Mouse (Mus musculus) gastrocnemius, adult 2 months (tissue): ENCODE results near the gene Zdhhc13. TPM values are rescaled to one million over a fixed set of nuclear protein-coding genes. Genes with fewer than 3 reads are reported as not detected.

Experiments used
- DNase-seq: peaks from one replicate; pipeline ENCODE4 v3.0.0; 2022
- H3K27ac ChIP-seq: fragments of 200-600 bp; 2 replicates; pipeline ENCODE4 v1.8.1; 2022; ENCODE audit warnings: mild to moderate bottlenecking
- H3K4me3 ChIP-seq: fragments of 200-600 bp; 2 replicates; pipeline ENCODE4 v1.8.1; 2022; ENCODE audit warnings: mild to moderate bottlenecking, moderate library complexity
- CTCF ChIP-seq: fragments of 200-600 bp; IDR thresholded peaks from 2 replicates; pipeline ENCODE4 v1.8.1; 2022; ENCODE audit warnings: antibody characterized with exemption, mild to moderate bottlenecking, moderate library complexity
- intact Hi-C: fragments of 180-260 bp; cut with DNase I; formaldehyde crosslinking; loops from one replicate; pipeline ENCODE4 v1.15.1; 2025
- total RNA-seq, 2 experiments: library from RNA; stranded (reverse); gene quantifications; 2 replicates each; pipeline ENCODE4 v1.2.3; 2021

Zdhhc13 gene
- total RNA-seq, 2 experiments from 2014 or later = 3.6 to 4.0 TPM

GRCm38 (mm10) chr7:48834371-48834970 lies 45.7 kb downstream of the Zdhhc13 start:
- intact Hi-C loops = no loop called here
- H3K4me3 ChIP-seq = no peak overlapping the region
- no peak for TF ChIP-seq CTCF
- DNase-seq = no peak
- H3K27ac ChIP-seq = no peak overlapping the region

- DNase-seq = no peak
- Histone ChIP-seq H3K4me3 (no peak overlapping the region), H3K27ac (no peak overlapping the region)
- no peak for TF ChIP-seq CTCF
- intact Hi-C loops = no loop called here
Measured at GRCm38 (mm10) chr7:48834989-48835626, 46.3 kb downstream of the Zdhhc13 start.

GRCm38 (mm10) chr7:48836949-48837348 lies 48.1 kb downstream of the Zdhhc13 start:
- Histone ChIP-seq H3K27ac (no peak overlapping the region), H3K4me3 (no peak overlapping the region)
- DNase-seq = no peak
- no peak for TF ChIP-seq CTCF
- intact Hi-C loops = no loop called here

GRCm38 (mm10) chr7:48838434-48838833 lies 49.6 kb downstream of the Zdhhc13 start:
- intact Hi-C loops = no loop called here
- Histone ChIP-seq H3K27ac (no peak overlapping the region), H3K4me3 (no peak overlapping the region)
- TF ChIP-seq CTCF = no peak
- no peak for DNase-seq

- no peak overlapping the region for H3K4me3 ChIP-seq
- DNase-seq = no peak
- H3K27ac ChIP-seq = no peak overlapping the region; the same call in 1 of the 2 replicates
- intact Hi-C loops = no loop called here
- TF ChIP-seq CTCF = no peak
Measured at GRCm38 (mm10) chr7:48840545-48840944, 51.7 kb downstream of the Zdhhc13 start.

GRCm38 (mm10) chr7:48841538-48841937 lies 52.7 kb downstream of the Zdhhc13 start:
- Histone ChIP-seq H3K4me3 (no peak overlapping the region), H3K27ac (no peak overlapping the region)
- TF ChIP-seq CTCF = no peak
- intact Hi-C loops = no loop called here
- no peak for DNase-seq

- TF ChIP-seq CTCF = no peak
- intact Hi-C loops = no loop called here
- H3K4me3 ChIP-seq = no peak overlapping the region
- DNase-seq = no peak
- H3K27ac ChIP-seq = peak overlapping the region; percentile 8; the same call in 1 of the 2 replicates
Measured at GRCm38 (mm10) chr7:48842353-48842752, 53.5 kb downstream of the Zdhhc13 start.

- intact Hi-C loops = no loop called here
- DNase-seq = no peak
- Histone ChIP-seq H3K27ac (no peak overlapping the region), H3K4me3 (no peak overlapping the region)
- TF ChIP-seq CTCF = no peak
Measured at GRCm38 (mm10) chr7:48843541-48843940, 54.7 kb downstream of the Zdhhc13 start.

GRCm38 (mm10) chr7:48845213-48845973 lies 56.6 kb downstream of the Zdhhc13 start:
- intact Hi-C loops = no loop called here
- peak; percentile 39 for DNase-seq
- no peak overlapping the region; the same call in 1 of the 2 replicates for H3K27ac ChIP-seq
- H3K4me3 ChIP-seq = no peak overlapping the region; the same call in 1 of the 2 replicates
- no peak for TF ChIP-seq CTCF

- intact Hi-C loops = no loop called here
- Histone ChIP-seq H3K4me3 (peak overlapping the region; percentile 53), H3K27ac (peak overlapping the region; percentile 13; the same call in 1 of the 2 replicates)
- DNase-seq = no peak
- TF ChIP-seq CTCF = peak; percentile 10; the same call in 1 of the 2 replicates
Measured at GRCm38 (mm10) chr7:48846755-48847154, 58.0 kb downstream of the Zdhhc13 start.

- intact Hi-C loops = no loop called here
- peak within 1 kb of the TSS; percentile 53 for H3K4me3 ChIP-seq
- TF ChIP-seq CTCF = no peak
Measured at GRCm38 (mm10) chr7:48847820-48848650, 59.2 kb downstream of the Zdhhc13 start, which contains the start of gene Csrp3. TSS of gene Csrp3 (minus strand) at chr7:48848033.

GRCm38 (mm10) chr7:48851529-48852104 lies 62.8 kb downstream of the Zdhhc13 start:
- intact Hi-C loops = no loop called here
- Histone ChIP-seq H3K27ac (no peak overlapping the region), H3K4me3 (no peak overlapping the region)
- no peak for DNase-seq
- TF ChIP-seq CTCF = no peak

More at GRCm38 (mm10) chr7:48847820-48848650, 59.2 kb downstream of the Zdhhc13 start, which contains the start of gene Csrp3:
- no peak for DNase-seq
- peak within 1 kb of the TSS; percentile 72 for H3K27ac ChIP-seq
